Mouse (Mus musculus) ES-Bruce4 (cell line): Measurements from ENCODE around the gene Sdha. TPM values are rescaled to one million over a fixed set of nuclear protein-coding genes. Genes with fewer than 3 reads are reported as not detected.
A peak's percentile ranks its signal among the peaks of the same experiment; 100 is the strongest.

Experiments
- H3K27ac ChIP-seq: 2 replicates; pipeline ENCODE4 v1.5.1; 2012; ENCODE audit warnings: low read length, inconsistent platforms; ENCODE audit not compliant: insufficient read depth
- H3K27me3 ChIP-seq: 2 replicates; pipeline ENCODE4 v1.6.1; 2012; ENCODE audit warnings: mild to moderate bottlenecking, low read length, inconsistent platforms; ENCODE audit not compliant: control insufficient read depth, poor library complexity, insufficient read depth, severe bottlenecking
- H3K36me3 ChIP-seq: 2 replicates; pipeline ENCODE4 v1.6.1; 2012; ENCODE audit warnings: inconsistent platforms, mild to moderate bottlenecking, low read length, moderate library complexity; ENCODE audit not compliant: control insufficient read depth, poor library complexity, insufficient read depth, severe bottlenecking
- H3K4me1 ChIP-seq: one replicate; pipeline ENCODE4 v1.8.1; 2011; ENCODE audit warnings: low read length; ENCODE audit not compliant: control insufficient read depth, insufficient read depth
- H3K4me3 ChIP-seq: 2 replicates; pipeline ENCODE4 v1.5.1; 2011; ENCODE audit warnings: low read depth, mild to moderate bottlenecking, low read length
- H3K9ac ChIP-seq: 2 replicates; pipeline ENCODE4 v1.6.1; 2012; ENCODE audit warnings: low read depth, mild to moderate bottlenecking, inconsistent platforms; ENCODE audit not compliant: poor library complexity, severe bottlenecking
- H3K9me3 ChIP-seq: replicated peaks from 2 replicates; pipeline ENCODE4 v1.6.1; 2012; ENCODE audit warnings: mild to moderate bottlenecking, low read length, inconsistent platforms; ENCODE audit not compliant: control insufficient read depth, poor library complexity, insufficient read depth, severe bottlenecking
- CTCF ChIP-seq: IDR thresholded peaks from one replicate; pipeline ENCODE4 v1.8.1; 2011; ENCODE audit warnings: low read depth, low read length
- EP300 ChIP-seq: IDR thresholded peaks from 2 replicates; pipeline ENCODE4 v1.6.1; 2011; ENCODE audit warnings: low read depth, low read length; ENCODE audit not compliant: insufficient read depth
- POLR2A ChIP-seq: IDR thresholded peaks from one replicate; pipeline ENCODE4 v1.8.1; 2011; ENCODE audit warnings: low read length; ENCODE audit not compliant: insufficient read depth
- polyA plus RNA-seq: library from polyadenylated mRNA; stranded (reverse); fragments of >200 nt; gene quantifications from 2 replicates; pipeline ENCODE4 v1.2.4, GENCODE M21; 2011; ENCODE audit warnings: low read depth; ENCODE audit not compliant: missing spikeins, insufficient read depth, insufficient read length

The Sdha gene
- polyA plus RNA-seq, 1 experiment = 239 TPM

- Histone ChIP-seq H3K27me3 (no peaks in the 10 kb centered on the region), H3K9ac (peak overlapping the region; percentile 61), H3K9me3 (no peaks in the 10 kb centered on the region), H3K4me1 (no peaks in the 10 kb centered on the region), H3K36me3 (peaks cover 13% of the 10 kb centered on the region), H3K4me3 (peak overlapping the region; percentile 87), H3K27ac (no peak overlapping the region)
- no peak for TF ChIP-seq POLR2A
- no peak for TF ChIP-seq EP300
- TF ChIP-seq CTCF = no peak
Observed at GRCm38 (mm10) chr13:74350435-74350906, 391 bp upstream of the Sdha start.

GRCm38 (mm10) chr13:74341036-74341435 lies 9.0 kb downstream of the Sdha start:
- H3K36me3 ChIP-seq = peaks cover 52% of the 10 kb centered on the region
- TF ChIP-seq POLR2A = no peak
- TF ChIP-seq CTCF = no peak
- no peak for TF ChIP-seq EP300
- no peak overlapping the region for H3K27ac ChIP-seq
- no peak overlapping the region for H3K4me3 ChIP-seq
- H3K27me3 ChIP-seq = no peaks in the 10 kb centered on the region
- no peak overlapping the region for H3K9ac ChIP-seq
- H3K9me3 ChIP-seq = no peaks in the 10 kb centered on the region
- no peaks in the 10 kb centered on the region for H3K4me1 ChIP-seq

GRCm38 (mm10) chr13:74329321-74329720 lies 20.8 kb downstream of the Sdha start:
- Histone ChIP-seq H3K4me1 (peaks cover 1% of the 10 kb centered on the region), H3K9me3 (no peaks in the 10 kb centered on the region), H3K4me3 (no peak overlapping the region), H3K27ac (no peak overlapping the region), H3K27me3 (no peaks in the 10 kb centered on the region), H3K9ac (no peak overlapping the region), H3K36me3 (peaks cover 64% of the 10 kb centered on the region)
- TF ChIP-seq EP300 (no peak), CTCF (no peak), POLR2A (no peak)

GRCm38 (mm10) chr13:74317170-74317849 lies 32.8 kb downstream of the Sdha start, which contains the start of gene Pdcd6:
Gene Pdcd6 (minus strand): TSS chr13:74317580.
- TF ChIP-seq CTCF = no peak
- TF ChIP-seq POLR2A = no peak
- no peak for TF ChIP-seq EP300
- Histone ChIP-seq H3K27me3 (no peaks in the 10 kb centered on the region), H3K27ac (no peak within 1 kb of the TSS; the same call in 1 of the 2 replicates), H3K9me3 (no peaks in the 10 kb centered on the region), H3K4me3 (peak within 1 kb of the TSS; percentile 98), H3K4me1 (no peaks in the 10 kb centered on the region), H3K9ac (peak within 1 kb of the TSS; percentile 88), H3K36me3 (peaks cover 4% of the 10 kb centered on the region)

GRCm38 (mm10) chr13:74316789-74317169 lies 33.3 kb downstream of the Sdha start:
- H3K4me3 ChIP-seq = peak overlapping the region; percentile 83
- TF ChIP-seq EP300 = no peak
- no peak for TF ChIP-seq POLR2A
- TF ChIP-seq CTCF = no peak
- H3K4me1 ChIP-seq = no peaks in the 10 kb centered on the region
- no peak overlapping the region for H3K27ac ChIP-seq
- H3K9ac ChIP-seq = peak overlapping the region; percentile 88
- no peaks in the 10 kb centered on the region; the same call in 1 of the 2 replicates for H3K36me3 ChIP-seq
- H3K9me3 ChIP-seq = no peaks in the 10 kb centered on the region
- no peaks in the 10 kb centered on the region for H3K27me3 ChIP-seq

GRCm38 (mm10) chr13:74316386-74316785 lies 33.7 kb downstream of the Sdha start:
- no peaks in the 10 kb centered on the region for H3K27me3 ChIP-seq
- no peaks in the 10 kb centered on the region for H3K9me3 ChIP-seq
- peak overlapping the region; percentile 83 for H3K4me3 ChIP-seq
- TF ChIP-seq EP300 = no peak
- TF ChIP-seq CTCF = no peak
- TF ChIP-seq POLR2A = no peak
- no peak overlapping the region for H3K27ac ChIP-seq
- H3K4me1 ChIP-seq = no peaks in the 10 kb centered on the region
- H3K9ac ChIP-seq = peak overlapping the region; percentile 88
- H3K36me3 ChIP-seq = no peaks in the 10 kb centered on the region
